Mouse (Mus musculus): ENCODE data around the gene Topaz1.

- TF ChIP-seq ZC3H11A (IDR thresholded peaks at IDR 0.05; ENCODE audit: borderline replicate concordance, low read depth, low read length) (no peak), MAFK (IDR thresholded peaks at IDR 0.05; ENCODE audit: insufficient read depth, low read depth, low read length) (no peak), HCFC1 (IDR thresholded peaks at IDR 0.05; ENCODE audit: borderline replicate concordance, insufficient read depth, low read length) (no peak)
Measured at GRCm38 (mm10) chr9:122837216-122837615, 90.1 kb downstream of the Topaz1 start.

Measured in ES-E14 (cell line).